Mouse (Mus musculus) hindbrain, embryonic 13.5 days (tissue): ENCODE results near the gene Polr3gl. TPM values are rescaled to one million over a fixed set of nuclear protein-coding genes. Genes with fewer than 3 reads are reported as not detected.
A peak's percentile ranks its signal among the peaks of the same experiment; 100 is the strongest.

Source experiments
- ATAC-seq: fragments of 200-750 bp; cut with Nextera tagmentation; 2 replicates; pipeline ENCODE4 v1.8.0; 2017; ENCODE audit warnings: moderate TSS enrichment; ENCODE audit not compliant: low FRiP score
- H3K27ac ChIP-seq: fragments of 300-500 bp; sonication (generic); 2 replicates; pipeline ENCODE4 v1.5.1; 2015; ENCODE audit warnings: inconsistent platforms, mild to moderate bottlenecking, moderate library complexity
- H3K27me3 ChIP-seq: fragments of 300-500 bp; sonication (generic); 2 replicates; pipeline ENCODE4 v1.6.1; 2015; ENCODE audit warnings: mild to moderate bottlenecking, inconsistent platforms
- H3K36me3 ChIP-seq: fragments of 300-500 bp; sonication (generic); 2 replicates; pipeline ENCODE4 v1.6.1; 2015; ENCODE audit warnings: mild to moderate bottlenecking, inconsistent platforms
- H3K4me1 ChIP-seq: fragments of 300-500 bp; sonication (generic); replicated peaks from 2 replicates; pipeline ENCODE4 v1.6.1; 2015; ENCODE audit warnings: inconsistent platforms
- H3K4me2 ChIP-seq: fragments of 300-500 bp; sonication (generic); 2 replicates; pipeline ENCODE4 v1.6.1; 2015; ENCODE audit warnings: inconsistent platforms, mild to moderate bottlenecking, moderate library complexity
- H3K4me3 ChIP-seq: fragments of 300-500 bp; sonication (generic); 2 replicates; pipeline ENCODE4 v1.5.1; 2015; ENCODE audit warnings: mild to moderate bottlenecking, inconsistent platforms
- H3K9ac ChIP-seq: fragments of 300-500 bp; sonication (generic); 2 replicates; pipeline ENCODE4 v1.6.1; 2015; ENCODE audit warnings: mild to moderate bottlenecking, inconsistent platforms
- H3K9me3 ChIP-seq: fragments of 300-500 bp; sonication (generic); 2 replicates; pipeline ENCODE4 v1.6.1; 2016; ENCODE audit warnings: inconsistent platforms
- WGBS: fragments of 180-500 bp; shearing (Covaris S2); methylation state at CpG from one replicate; pipeline ENCODE4 v1.1.7; 2015; 5-methylcytosine and 5-hydroxymethylcytosine counted together
- polyA plus RNA-seq: library from polyadenylated mRNA; unstranded; fragments of >200 nt; fragmentation: Nextera tagmentation; extraction: Ambion mirVana; gene quantifications from 2 replicates; pipeline ENCODE4 v1.2.1, GENCODE M21; 2015

Gene Polr3gl
- polyA plus RNA-seq, 1 experiment from 2014 or later: 39.3 TPM

GRCm38 (mm10) chr3:96576690-96577541 is 17.1 kb downstream of the Polr3gl start, which contains the start of gene Gm16253:
Gene Gm16253 (plus strand): TSS chr3:96576984.
- Histone ChIP-seq H3K4me2 (peak within 1 kb of the TSS; percentile 38), H3K4me3 (peak within 1 kb of the TSS; percentile 1; the same call in 1 of the 2 replicates), H3K9ac (no peak within 1 kb of the TSS), H3K9me3 (no peaks in the 10 kb centered on the region), H3K36me3 (no peaks in the 10 kb centered on the region), H3K4me1 (peaks cover 31% of the 10 kb centered on the region), H3K27ac (peak within 1 kb of the TSS; percentile 71), H3K27me3 (peaks cover 9% of the 10 kb centered on the region)
- WGBS: 23% methylated on average over 17 of the region's 17 CpGs
- ATAC-seq: peak; percentile 83

- H3K27me3 ChIP-seq: peaks cover 1% of the 10 kb centered on the region; the same call in 1 of the 2 replicates
- no peaks in the 10 kb centered on the region for H3K36me3 ChIP-seq
- peak overlapping the region; percentile 38 for H3K4me2 ChIP-seq
- H3K9me3 ChIP-seq: no peaks in the 10 kb centered on the region
- peaks cover 31% of the 10 kb centered on the region for H3K4me1 ChIP-seq
- peak overlapping the region; percentile 71 for H3K27ac ChIP-seq
- no peak overlapping the region for H3K9ac ChIP-seq
- H3K4me3 ChIP-seq: peak overlapping the region; percentile 1; the same call in 1 of the 2 replicates
- WGBS: 59% methylated on average over 14 of the region's 14 CpGs
- ATAC-seq: peak; percentile 16; the same call in 1 of the 2 replicates
Observed at GRCm38 (mm10) chr3:96576005-96576658, 17.8 kb downstream of the Polr3gl start.

DNA sequence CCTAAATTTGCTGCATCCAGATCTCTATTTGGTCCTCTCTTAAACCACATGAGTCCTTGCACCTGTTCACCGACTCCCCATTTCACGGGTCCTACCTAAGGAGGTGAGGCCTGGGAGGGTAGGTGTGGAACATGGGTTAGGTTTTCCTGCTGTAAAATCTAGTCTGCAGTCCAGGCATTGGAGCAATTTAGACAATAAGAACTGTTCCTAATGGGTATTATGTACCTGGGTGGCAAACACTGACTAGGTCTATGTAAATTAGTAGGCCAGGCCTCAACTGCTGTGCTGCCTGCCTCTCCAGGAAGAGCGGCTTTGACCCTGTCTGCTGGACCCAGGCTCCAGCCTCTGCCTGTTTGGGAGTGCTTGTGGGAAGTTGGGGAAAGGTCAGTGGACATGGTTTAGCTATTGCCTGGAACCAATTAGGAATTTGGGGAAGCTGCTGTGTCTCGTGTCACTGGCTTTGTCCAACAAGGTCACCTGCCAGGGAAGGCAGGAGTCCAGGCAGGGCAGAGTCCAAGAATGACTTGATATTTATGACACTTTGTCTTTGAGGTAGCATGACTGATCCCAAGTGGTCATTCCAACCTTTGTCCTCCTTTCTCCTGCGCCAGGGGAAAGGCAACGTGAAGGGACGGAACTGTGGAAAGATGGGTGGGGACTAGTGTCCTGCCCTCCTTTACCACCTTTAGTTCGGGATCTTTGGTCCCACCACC is 18.6 kb downstream of the Polr3gl start:
- H3K4me2 ChIP-seq: no peak overlapping the region
- no peaks in the 10 kb centered on the region for H3K36me3 ChIP-seq
- no peak for ATAC-seq
- no peak overlapping the region for H3K9ac ChIP-seq
- H3K4me1 ChIP-seq: peaks cover 24% of the 10 kb centered on the region
- 84% methylated on average over 8 of the region's 8 CpGs for WGBS
- H3K4me3 ChIP-seq: no peak overlapping the region
- no peak overlapping the region for H3K27ac ChIP-seq
- no peaks in the 10 kb centered on the region for H3K9me3 ChIP-seq
- no peaks in the 10 kb centered on the region for H3K27me3 ChIP-seq

DNA sequence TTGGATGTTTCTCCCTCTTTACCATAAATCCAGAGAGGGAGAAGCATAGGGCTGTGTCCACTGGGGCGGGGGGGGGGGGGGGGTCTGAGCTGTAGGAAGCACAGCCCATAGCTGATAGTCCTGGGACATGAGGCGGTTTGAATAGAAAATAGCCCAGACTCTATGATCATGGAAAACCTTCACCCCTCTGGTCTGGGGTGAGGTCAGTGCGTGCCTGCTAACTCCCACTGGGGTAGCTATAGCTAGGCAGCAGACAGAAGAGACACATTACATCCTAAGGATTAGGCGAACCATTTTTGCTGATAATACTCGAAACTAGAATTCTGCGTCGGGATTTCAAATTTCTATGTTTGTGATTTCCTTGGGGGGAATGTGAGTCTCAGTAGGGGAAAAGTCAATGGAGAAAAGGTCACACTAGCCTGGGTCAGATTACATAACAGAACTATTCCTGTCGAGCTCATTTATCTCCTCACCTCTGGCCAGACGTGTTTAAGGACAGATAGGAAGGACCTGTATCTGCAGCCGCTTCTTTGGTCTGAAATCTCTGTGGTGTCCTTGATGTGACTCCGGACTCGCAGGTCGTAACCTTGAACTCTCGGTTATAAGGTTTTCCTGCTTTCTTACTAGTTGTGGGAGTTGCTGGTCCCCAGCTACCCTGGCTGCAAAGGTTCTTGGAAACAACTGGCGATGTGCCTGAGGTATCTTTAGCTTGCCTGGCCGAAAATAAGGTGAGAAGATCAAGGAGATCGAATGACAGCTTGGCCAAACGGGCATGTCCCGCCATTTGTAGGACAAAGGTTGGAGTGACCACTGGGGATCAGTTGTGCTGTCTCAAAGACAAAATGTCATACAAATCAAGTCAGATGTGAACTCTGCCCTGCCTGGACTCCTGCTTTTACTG is 20.1 kb downstream of the Polr3gl start:
- Histone ChIP-seq H3K9me3 (no peaks in the 10 kb centered on the region), H3K27ac (no peak overlapping the region), H3K4me1 (peaks cover 18% of the 10 kb centered on the region), H3K4me2 (no peak overlapping the region), H3K27me3 (no peaks in the 10 kb centered on the region), H3K36me3 (no peaks in the 10 kb centered on the region), H3K9ac (no peak overlapping the region), H3K4me3 (no peak overlapping the region)
- 82% methylated on average over 19 of the region's 19 CpGs for WGBS
- no peak for ATAC-seq

GRCm38 (mm10) chr3:96571896-96572698 is 21.9 kb downstream of the Polr3gl start:
- Histone ChIP-seq H3K9me3 (no peaks in the 10 kb centered on the region), H3K9ac (no peak overlapping the region), H3K4me1 (peaks cover 14% of the 10 kb centered on the region), H3K27ac (no peak overlapping the region), H3K36me3 (no peaks in the 10 kb centered on the region), H3K4me2 (no peak overlapping the region), H3K27me3 (no peaks in the 10 kb centered on the region), H3K4me3 (no peak overlapping the region)
- ATAC-seq: no peak
- 83% methylated on average over 16 of the region's 16 CpGs for WGBS

- no peak overlapping the region for H3K4me2 ChIP-seq
- no peaks in the 10 kb centered on the region for H3K27me3 ChIP-seq
- no peak overlapping the region for H3K27ac ChIP-seq
- no peak overlapping the region for H3K4me3 ChIP-seq
- peaks cover 6% of the 10 kb centered on the region for H3K4me1 ChIP-seq
- WGBS: 78% methylated on average over 2 of the region's 2 CpGs
- no peaks in the 10 kb centered on the region for H3K36me3 ChIP-seq
- no peaks in the 10 kb centered on the region for H3K9me3 ChIP-seq
- H3K9ac ChIP-seq: no peak overlapping the region
- ATAC-seq: no peak
Observed at GRCm38 (mm10) chr3:96571336-96571735, 22.6 kb downstream of the Polr3gl start.

DNA sequence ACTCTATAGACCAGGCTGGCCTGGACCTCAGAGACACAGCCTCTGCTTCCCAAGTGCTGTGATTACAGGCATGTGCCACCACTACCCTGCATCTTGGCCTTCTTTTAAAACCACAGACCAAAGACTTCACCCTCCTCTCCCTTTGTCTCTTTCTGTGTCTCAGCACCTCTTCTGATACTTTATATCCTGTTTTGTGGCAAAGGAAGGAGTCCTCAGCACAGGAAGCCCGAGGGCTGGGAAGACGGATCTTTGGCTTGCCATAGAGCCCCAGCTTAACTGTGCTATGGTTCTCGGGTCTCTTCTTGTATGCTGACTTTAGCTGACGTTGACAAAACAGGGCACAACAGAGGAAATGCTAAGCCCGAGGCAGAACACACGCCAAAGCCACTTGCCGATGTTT is 23.3 kb downstream of the Polr3gl start:
- 81% methylated on average over 7 of the region's 7 CpGs for WGBS
- H3K36me3 ChIP-seq: no peaks in the 10 kb centered on the region
- H3K27ac ChIP-seq: no peak overlapping the region
- no peaks in the 10 kb centered on the region for H3K4me1 ChIP-seq
- no peak overlapping the region for H3K9ac ChIP-seq
- no peak overlapping the region for H3K4me3 ChIP-seq
- no peak for ATAC-seq
- no peaks in the 10 kb centered on the region for H3K27me3 ChIP-seq
- no peaks in the 10 kb centered on the region for H3K9me3 ChIP-seq
- no peak overlapping the region for H3K4me2 ChIP-seq

GRCm38 (mm10) chr3:96569966-96570605 is 23.9 kb downstream of the Polr3gl start:
- Histone ChIP-seq H3K9me3 (no peaks in the 10 kb centered on the region), H3K27me3 (no peaks in the 10 kb centered on the region), H3K36me3 (no peaks in the 10 kb centered on the region), H3K4me2 (no peak overlapping the region), H3K4me3 (no peak overlapping the region), H3K4me1 (no peaks in the 10 kb centered on the region), H3K9ac (no peak overlapping the region), H3K27ac (no peak overlapping the region)
- ATAC-seq: no peak
- 87% methylated on average over 11 of the region's 11 CpGs for WGBS

DNA sequence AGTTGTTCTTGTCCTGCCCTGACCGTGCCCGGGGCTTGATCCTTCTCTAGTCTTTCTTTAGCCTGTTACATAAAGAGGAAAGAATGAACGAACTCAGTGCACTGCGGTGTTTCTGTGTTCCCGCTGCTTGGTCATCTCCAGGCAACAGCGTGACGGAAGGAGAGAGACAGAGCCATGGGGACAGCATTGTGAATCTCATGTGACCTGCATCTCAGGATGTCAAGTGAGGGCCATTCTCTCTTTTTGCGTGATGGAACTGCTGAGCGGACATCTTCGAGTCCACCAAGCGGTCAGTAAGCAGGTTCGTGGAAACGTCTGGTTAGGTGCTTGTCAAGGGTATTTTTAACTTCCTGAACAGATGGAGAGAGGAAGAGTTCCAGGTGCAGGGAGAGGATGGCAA is 24.5 kb downstream of the Polr3gl start:
- Histone ChIP-seq H3K9me3 (no peaks in the 10 kb centered on the region), H3K4me3 (no peak overlapping the region), H3K27ac (no peak overlapping the region), H3K4me1 (no peaks in the 10 kb centered on the region), H3K36me3 (no peaks in the 10 kb centered on the region), H3K27me3 (no peaks in the 10 kb centered on the region), H3K9ac (no peak overlapping the region), H3K4me2 (no peak overlapping the region)
- no peak for ATAC-seq
- 83% methylated on average over 13 of the region's 13 CpGs for WGBS

DNA sequence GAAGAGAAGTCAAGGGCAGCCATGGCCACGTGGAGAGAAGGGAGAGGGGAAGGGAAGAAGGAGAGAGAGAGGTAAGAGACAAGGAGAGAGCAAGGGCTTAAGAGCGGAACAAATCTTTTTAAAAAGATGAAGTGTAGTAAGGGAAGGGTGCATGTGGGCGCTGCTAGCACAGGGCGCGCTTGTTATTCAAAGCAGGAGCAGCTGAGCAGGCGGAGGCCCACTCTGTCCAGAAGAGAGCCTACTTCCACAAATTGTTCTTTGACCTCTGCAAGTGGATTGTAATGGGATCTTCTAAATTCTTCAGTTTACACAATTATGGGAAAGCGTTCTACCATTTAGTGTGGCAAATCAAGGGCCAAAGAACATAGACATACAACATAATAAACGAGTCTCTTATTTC is 25.4 kb downstream of the Polr3gl start:
- H3K36me3 ChIP-seq: no peaks in the 10 kb centered on the region
- no peak for ATAC-seq
- H3K27me3 ChIP-seq: no peaks in the 10 kb centered on the region
- no peaks in the 10 kb centered on the region for H3K4me1 ChIP-seq
- no peak overlapping the region for H3K4me3 ChIP-seq
- H3K27ac ChIP-seq: no peak overlapping the region
- H3K9ac ChIP-seq: no peak overlapping the region
- H3K4me2 ChIP-seq: no peak overlapping the region
- WGBS: 71% methylated on average over 8 of the region's 8 CpGs
- no peaks in the 10 kb centered on the region for H3K9me3 ChIP-seq
